Mouse (Mus musculus): ENCODE results near the gene 1700019N19Rik.

1700019N19Rik gene

DNA sequence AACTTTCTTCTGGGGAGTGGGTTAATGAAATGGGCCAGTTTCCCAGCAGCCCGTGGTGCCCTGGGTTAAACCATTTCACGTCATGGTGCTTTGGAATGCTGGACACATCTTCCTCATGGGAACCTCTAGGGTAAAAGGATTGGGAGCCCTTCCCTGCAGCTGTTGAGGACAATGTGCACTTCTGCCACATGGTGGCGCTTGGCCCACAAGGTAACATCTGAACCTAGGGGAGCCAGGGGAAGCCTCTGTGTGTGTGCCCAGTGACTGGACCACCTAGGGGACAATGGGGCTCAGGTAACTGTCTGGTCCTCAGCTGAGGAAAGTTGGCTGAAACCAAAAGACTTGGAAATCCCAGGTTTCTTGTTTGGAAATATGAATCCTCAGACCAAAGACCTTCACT lies 12.1 kb upstream of the 1700019N19Rik start:
- DNase-seq (ENCODE audit: low spot score in 2 of 2) = peak; percentile 69 to 81

DNA sequence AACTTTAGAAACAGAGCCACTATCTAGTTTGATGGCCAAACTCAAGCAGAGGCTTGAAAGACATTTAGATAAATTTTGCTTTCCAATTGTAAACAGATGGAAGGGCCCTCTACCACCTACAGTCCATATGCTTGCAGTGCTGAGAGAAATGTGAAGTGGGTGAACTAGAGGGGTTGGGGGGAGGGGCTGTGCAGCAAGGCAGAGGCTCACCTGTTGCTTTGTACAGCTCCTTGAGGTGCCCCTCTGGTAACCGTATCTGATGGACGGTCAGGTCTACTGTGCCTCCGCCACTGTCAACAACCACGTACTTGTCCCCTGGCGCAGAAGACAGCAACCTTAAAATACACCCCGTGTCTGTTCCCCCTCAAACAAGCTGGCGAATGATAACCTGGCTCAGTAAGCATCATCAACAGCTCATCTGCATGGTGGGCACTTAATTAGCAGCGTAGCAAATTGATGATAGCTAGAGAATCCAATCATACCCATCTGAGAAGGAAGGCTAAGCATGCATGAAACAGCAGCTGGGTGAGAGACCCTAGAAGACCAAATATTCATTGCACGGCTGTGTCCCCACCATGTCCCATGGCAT lies 11.0 kb upstream of the 1700019N19Rik start:
- peak; percentile 69 to 70 for DNase-seq (ENCODE audit: low spot score in 2 of 2)

DNA sequence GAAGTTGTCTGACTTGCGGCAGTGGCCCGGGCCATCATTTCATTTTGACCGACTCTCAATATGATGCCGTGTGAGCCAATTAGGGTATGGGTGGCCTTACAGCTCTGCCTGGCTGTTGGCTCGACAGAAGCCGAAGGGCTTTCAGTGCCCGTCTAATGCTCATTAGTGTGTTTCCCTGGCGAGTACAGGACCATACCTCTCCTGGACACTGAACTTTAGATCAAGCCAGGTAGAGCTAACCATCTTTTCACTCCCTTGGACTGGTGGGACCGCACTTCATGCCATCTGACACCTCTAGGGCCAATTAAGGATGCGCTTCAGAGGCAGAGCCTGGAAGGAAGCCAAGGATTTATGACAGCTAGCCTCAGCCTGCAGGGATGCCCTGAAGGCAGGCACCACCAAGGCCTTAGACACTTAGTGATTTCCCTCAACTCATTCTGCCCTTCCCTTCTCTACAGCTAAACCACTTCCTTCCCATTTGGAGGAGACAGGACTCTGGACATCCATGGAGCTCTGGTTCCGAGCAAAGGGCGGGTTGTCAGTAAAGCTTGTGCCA lies 931 bp upstream of the 1700019N19Rik start:
- DNase-seq (ENCODE audit: low spot score in 2 of 2) = no peak

DNA sequence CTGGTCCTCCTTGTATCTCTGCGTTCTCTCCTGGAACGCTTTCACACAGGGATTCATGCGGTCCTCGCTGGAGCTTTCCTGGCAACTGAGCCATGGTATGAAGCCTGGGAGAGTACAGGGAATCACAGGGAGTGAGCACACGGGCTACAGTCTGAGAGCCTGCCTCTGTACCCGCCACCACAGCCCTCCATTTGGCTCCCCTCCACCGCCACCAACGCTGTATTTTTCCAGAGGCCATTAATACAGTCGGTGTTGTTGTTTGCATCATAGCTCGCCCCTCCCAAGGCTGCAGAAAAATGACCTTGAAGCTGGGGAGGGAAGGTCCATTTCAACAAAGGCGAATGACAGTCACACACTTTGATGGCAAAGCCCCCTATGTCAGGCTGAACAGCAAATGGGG lies 5.1 kb downstream of the 1700019N19Rik start:
- DNase-seq (ENCODE audit: low spot score in 2 of 2) = no peak

DNA sequence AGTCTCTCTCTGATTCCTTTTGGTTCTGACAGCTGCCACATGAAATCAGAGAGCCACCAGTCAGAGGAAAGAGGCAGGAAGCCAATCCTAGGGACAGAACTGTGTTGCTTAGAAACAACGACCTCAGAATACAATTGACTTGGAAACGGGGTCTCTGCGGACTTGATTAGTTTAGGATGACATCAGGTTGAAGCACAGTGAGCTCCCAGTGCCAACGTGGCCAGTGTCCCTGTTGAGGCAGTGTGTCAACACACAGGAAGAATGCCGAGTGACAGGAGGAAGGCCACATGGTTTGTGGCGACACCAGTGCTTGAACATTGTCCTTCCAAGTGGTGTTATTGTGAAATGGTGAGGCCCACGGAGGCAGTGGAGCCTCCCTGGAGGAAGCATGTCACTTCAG lies 10.3 kb downstream of the 1700019N19Rik start:
- DNase-seq (ENCODE audit: low spot score in 2 of 2) = no peak

DNA sequence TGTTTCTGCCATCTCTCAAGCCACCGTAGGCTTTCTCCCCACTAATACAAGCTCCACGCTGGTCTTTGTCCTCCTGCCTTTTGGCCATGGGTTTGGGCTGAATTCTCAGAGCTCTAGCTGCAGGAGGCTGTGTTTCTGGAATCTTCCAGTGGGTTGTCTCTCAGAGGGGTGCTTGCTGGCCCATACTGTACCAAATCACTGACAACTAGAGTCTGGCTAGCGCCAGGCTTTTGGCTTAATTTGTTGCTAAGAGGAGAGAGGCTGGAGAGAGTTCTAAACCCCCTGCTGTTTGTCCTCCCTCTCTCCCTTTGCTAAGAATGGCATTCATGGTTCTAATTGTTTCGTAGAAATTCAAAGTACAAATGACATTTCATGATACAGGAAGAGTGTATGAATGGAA lies 12.7 kb downstream of the 1700019N19Rik start:
- DNase-seq (ENCODE audit: low spot score in 2 of 2) = no peak

DNA sequence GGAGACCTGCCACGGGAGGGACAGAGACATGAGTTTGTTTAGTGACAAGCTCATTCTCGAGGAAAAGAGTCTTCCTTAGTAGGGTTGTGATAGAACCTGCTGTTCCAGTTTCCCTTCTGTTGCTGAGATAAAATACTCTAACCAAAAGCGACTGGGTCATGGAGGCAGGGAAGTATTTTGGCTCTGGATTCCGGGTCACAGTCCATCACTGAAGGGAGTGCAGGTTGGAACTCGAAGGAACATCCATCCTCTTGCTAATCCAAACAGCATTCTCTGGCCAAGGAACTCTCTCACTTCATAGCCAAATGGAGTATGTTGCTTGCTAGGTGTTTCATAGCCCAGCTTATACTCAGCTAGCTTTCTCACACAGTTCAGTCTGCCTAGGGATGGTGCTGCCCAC lies 17.8 kb downstream of the 1700019N19Rik start:
- no peak for DNase-seq (ENCODE audit: low spot score in 2 of 2)

DNA sequence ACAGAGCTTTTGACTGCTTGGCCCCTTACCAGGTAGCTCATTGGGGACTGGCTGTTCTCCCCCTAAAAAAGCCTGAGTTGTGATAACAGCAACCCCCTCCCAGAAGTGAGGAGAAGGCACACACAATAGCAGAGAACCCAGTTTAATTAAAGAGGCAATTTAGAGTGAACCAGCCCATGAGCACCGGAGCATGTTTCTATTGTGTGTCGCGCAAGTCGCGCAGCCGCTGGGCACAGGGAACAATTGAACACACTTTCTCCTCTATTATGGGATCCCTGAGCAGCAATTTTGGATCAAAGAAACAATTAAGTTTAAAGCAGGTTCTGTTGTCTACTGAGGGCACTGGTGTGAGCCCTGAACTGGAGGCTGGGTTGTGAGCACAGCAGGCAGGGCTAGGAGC lies 26.9 kb downstream of the 1700019N19Rik start:
- DNase-seq (ENCODE audit: low spot score in 2 of 2) = no peak

DNA sequence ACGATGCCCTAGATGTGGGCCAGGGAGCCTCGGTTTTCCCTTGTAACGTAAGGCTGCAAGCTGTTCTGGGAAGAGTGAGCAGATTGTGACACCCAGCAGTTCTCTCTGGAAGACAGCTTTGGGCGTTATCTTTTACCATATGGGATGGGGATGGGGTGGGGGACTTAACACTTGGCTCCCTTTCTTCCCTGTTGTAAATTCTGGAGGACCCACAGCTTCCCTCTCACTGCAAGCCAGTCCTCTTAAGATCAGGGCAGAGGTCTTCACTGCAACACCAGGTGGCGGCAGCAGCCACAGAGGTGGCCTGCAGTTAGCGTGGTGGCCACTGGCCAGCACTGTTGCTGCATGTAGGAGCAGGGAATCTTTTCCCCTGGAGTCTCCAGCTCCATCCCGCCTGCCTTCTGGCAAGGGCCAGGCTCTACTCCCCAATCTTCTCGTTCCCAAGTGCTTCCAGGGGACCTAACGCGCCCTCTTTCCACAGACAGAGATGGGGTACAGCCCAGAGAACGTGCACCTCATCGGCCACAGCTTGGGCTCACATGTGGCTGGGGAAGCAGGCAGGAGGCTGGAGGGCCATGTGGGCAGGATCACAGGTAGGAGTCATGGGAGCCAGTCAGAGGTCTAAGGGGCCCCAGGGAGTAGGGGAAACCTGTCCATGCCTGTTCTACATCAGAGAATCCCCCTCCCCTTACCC lies 31.3 kb downstream of the 1700019N19Rik start:
- DNase-seq (ENCODE audit: low spot score in 2 of 2) = peak; percentile 76 to 83

DNA sequence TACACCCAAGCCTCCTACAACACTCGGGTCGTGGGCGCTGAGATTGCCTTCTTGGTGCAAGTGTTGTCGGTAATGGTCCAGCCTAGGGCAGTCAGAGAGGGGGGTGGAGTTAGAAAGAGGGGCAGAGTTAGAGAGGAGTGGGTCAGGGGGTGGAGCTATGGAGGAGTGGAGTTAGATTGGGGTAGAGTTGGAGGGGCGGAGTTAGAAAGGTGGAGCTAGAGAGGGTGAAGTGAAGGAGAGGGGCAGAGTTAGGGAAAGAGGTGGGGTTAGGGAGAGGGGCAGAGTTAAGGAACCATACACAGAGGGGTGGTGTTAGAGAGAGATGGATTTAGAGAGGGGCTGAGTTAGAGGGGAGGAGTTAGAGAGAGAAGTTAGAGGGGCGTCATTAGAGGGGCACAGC lies 31.9 kb downstream of the 1700019N19Rik start:
- no peak for DNase-seq (ENCODE audit: low spot score in 2 of 2)

DNA sequence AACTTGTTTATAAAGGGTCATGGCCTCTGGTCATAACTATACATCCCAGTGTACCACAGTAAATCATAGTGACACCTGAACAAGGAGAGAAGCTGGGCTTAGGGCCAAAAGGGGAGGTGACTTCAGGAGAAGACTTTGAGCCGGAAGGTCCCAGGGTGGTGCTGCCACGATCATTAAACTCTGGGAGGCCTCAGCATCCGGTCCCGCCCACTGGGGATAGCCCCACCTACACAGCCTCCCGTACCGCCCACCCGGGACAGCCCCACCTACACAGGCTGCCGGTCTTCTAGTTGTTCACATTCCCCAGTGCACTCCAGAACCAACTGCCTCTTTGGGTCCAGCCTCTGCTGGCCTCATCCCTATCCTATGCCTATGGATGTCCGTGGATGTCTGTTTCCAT lies 34.8 kb downstream of the 1700019N19Rik start, which contains the start of gene Pnliprp2:
Pnliprp2 (plus strand) TSS at position 297 of the 400 bp plus-strand sequence.
- DNase-seq (ENCODE audit: low spot score in 2 of 2) = no peak

DNA sequence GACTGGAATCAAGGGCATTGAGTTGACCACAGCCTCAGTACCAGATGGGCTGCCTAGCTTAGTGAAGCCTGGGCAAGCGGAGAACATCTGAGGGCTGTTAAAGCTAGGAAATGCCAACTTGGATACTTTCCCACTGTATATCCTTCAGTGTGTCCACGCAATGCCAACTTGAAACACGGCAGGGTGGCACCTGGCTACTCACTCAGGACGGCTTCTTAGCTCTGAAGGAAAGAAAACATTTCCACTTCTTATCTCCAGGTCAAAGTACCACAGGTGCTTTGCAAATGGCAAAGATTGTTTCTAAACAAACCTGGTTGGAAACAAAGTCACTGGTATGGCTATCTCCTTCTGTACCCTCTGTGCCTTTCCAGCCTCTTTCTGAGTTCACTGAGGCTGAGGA lies 35.4 kb downstream of the 1700019N19Rik start:
- DNase-seq (ENCODE audit: low spot score in 2 of 2) = no peak

DNA sequence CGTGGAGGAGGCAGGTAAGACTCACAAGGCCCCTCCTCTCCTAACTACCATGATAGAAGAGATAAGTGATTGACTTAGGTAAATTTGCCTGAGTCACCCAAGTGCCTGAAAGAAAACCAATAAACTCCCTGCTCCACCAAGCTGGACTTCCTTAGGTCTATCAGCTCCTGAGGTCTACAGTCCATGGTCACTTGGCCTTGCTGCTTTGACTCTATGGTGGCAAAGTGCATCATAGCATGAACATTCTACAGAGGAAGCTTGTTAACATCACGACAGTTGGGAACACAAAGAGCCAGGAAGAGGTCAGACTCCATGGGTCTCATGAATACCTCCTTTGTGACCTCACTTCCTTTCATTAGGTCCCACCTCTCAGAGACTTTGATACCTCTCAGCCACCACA lies 42.8 kb downstream of the 1700019N19Rik start:
- no peak for DNase-seq (ENCODE audit: low spot score in 2 of 2)

DNA sequence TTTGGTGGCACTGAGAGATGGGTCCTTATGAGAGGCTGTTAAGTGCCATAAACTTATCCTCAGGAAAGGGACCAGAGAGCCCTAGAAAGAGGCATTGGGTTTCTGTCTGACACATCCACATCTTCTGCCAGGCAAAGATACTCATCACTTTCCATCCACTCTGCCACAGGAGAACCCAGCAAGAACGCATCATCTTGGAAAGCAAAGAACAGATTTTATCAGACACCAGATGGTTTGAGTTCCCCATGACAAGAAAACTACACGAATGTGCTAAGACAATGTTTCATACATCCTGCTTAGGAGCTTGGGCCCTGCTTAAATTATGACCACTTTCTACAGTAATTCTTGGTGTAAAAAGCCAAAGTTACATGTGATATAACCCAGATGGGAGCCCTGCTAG lies 43.4 kb downstream of the 1700019N19Rik start:
- DNase-seq (ENCODE audit: low spot score in 2 of 2) = no peak

DNA sequence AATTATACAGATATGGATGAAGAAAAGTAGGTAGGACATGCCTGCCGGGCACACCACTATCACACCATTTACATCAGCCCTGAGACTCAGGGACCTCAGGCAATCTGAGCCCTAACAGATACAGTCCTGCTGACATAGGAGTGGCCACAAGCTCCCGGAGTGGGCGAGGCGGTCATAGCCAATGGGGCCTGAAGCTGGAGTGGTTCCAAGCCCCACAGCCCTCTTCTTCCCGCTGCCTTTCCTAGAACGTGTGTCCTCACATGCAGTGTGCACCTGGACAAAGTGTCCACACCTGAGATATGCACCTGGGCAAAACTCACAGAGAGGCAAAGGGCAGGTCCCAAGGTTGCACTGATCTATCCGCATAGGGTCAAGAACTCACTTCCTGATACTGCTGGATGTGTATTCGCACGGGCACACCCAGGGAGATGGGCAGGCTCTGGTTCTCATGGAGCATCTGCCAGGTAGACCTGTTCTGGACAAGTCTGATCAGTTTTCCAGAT lies 46.7 kb downstream of the 1700019N19Rik start:
- no peak for DNase-seq (ENCODE audit: low spot score in 2 of 2)

DNA sequence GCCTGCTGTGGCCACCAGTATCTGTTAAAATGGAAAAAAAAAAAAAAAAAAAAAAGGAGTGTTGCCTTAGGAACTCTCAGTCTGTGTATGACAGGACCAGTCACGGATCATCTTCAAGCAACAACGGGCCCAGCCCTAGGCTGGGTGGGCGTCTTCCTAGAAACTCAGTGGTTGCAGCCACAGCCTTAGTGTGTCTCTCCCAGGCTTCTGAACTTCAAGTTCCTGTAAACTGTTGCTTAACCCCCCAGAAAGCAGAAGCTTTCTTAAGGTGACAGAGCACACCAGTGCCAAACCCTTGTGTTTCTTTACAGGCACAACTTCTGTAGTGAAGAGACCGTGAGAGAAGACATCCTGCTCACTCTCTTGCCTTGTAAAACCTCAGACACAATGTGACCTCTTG lies 50.5 kb downstream of the 1700019N19Rik start:
- DNase-seq (ENCODE audit: low spot score in 2 of 2) = no peak

DNA sequence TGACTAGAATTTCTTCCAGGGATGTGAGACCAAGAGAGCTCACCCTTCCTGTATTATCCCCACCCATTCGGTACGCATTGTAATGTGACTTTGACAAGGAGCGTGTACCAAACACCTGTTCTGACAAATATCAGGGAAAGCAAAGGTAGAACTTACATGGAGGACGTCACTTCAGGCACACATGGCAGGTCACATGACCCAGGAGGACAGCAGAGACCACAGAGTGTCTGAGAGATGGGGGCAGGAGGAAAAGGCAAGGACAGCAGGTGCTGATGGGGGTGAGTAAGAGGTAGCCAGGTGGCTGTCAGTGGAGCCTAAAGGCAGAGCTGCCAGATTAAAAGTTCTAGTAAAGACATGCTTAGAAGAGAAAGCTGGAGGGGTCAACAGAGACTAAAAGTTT lies 51.5 kb downstream of the 1700019N19Rik start:
- DNase-seq (ENCODE audit: low spot score in 2 of 2) = no peak

DNA sequence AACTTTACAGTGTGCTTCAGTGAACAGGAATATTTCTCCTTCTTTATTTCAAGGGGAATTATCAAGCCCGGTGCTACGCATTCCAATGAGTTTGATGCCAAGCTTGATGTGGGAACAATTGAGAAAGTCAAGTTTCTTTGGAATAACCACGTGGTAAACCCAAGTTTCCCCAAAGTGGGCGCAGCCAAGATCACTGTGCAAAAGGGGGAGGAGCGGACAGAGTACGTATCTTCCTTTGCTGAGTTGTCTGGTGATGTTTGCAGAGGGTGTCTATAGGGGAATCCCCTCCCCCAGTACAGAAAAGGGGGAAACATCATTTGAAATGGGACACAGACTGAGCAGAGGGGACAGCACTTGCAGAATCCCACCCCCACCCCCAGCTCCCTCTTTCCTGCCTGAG lies 53.2 kb downstream of the 1700019N19Rik start:
- DNase-seq (ENCODE audit: low spot score in 2 of 2) = no peak

DNA sequence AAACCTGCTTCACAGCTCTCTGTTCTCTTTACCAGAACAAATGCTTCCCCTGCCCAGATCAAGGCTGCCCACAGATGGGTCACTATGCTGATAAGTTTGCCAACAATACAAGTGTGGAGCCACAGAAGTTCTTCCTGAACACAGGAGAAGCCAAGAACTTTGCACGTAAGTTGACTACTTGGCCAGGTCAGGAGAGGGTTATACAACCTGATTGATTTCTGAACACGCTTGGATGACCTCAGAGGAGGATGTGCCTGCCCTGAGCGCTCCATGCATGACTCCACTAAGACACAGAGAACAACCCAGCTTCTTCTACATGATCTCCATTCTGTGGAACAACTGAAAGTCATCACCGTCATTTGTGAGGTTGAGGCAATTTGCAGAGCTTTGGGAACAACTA lies 56.1 kb downstream of the 1700019N19Rik start:
- DNase-seq (ENCODE audit: low spot score in 2 of 2) = no peak

Data from right cerebral cortex, postnatal 10 days (tissue).